Mouse (Mus musculus): Measurements from ENCODE around the gene Pomc. TPM values are rescaled to one million over a fixed set of nuclear protein-coding genes. Genes with fewer than 3 reads are reported as not detected.
A peak's percentile ranks its signal among the peaks of the same experiment; 100 is the strongest.

Gene Pomc
- total and polyA plus RNA-seq, 3 experiments, result 0.36 to 0.50 (median 0.37) TPM

GRCm38 (mm10) chr12:4007766-4008165, 53.0 kb downstream of the Pomc start:
- peaks cover 7% of the 10 kb centered on the region; the same call in 1 of the 2 replicates for H3K36me3 ChIP-seq (ENCODE audit: control insufficient read depth, insufficient read depth, low read length)
- no peaks in the 10 kb centered on the region for H3K79me2 ChIP-seq (replicated peaks; ENCODE audit: control insufficient read depth, insufficient read depth, low read length)
- H3K27ac ChIP-seq, result peak overlapping the region; percentile 84
- peaks cover 21% of the 10 kb centered on the region for H3K4me1 ChIP-seq (ENCODE audit: control insufficient read depth, insufficient read depth, low read length)
- H3K4me3 ChIP-seq, result no peak overlapping the region
- WGBS, result 35% methylated on average over 4 of the region's 4 CpGs
- no peak for TF ChIP-seq POLR2A (IDR thresholded peaks at IDR 0.05; ENCODE audit: insufficient read depth, low read depth, low read length)
- no peak for TF ChIP-seq EP300 (IDR thresholded peaks at IDR 0.05; ENCODE audit: insufficient read depth, low read depth, low read length)
- no peak for TF ChIP-seq CTCF (IDR thresholded peaks at IDR 0.05)
- DNase-seq, result peak in 1 of 2 experiments; percentile 34
- intact Hi-C loops (cut with DNase I), result loop anchor here (2.0 kb wide), 2 partner anchors 13 to 31 kb away; partner anchors contain the start of gene Efr3b
- H3K9ac ChIP-seq (ENCODE audit: low read depth, low read length), result no peak overlapping the region
- H3K27me3 ChIP-seq (ENCODE audit: control insufficient read depth, insufficient read depth, low read length), result no peaks in the 10 kb centered on the region

- TF ChIP-seq EP300 (IDR thresholded peaks at IDR 0.05; ENCODE audit: insufficient read depth, low read depth, low read length), result no peak
- no peak for TF ChIP-seq POLR2A (IDR thresholded peaks at IDR 0.05; ENCODE audit: insufficient read depth, low read depth, low read length)
- TF ChIP-seq CTCF (IDR thresholded peaks at IDR 0.05), result no peak
- no peaks in the 10 kb centered on the region for H3K79me2 ChIP-seq (replicated peaks; ENCODE audit: control insufficient read depth, insufficient read depth, low read length)
- intact Hi-C loops (cut with DNase I), result no loop called here
- H3K27ac ChIP-seq, result peak overlapping the region; percentile 84
- 82% methylated on average over 12 of the region's 12 CpGs for WGBS
- H3K36me3 ChIP-seq (ENCODE audit: control insufficient read depth, insufficient read depth, low read length), result peaks cover 7% of the 10 kb centered on the region; the same call in 1 of the 2 replicates
- no peak overlapping the region for H3K4me3 ChIP-seq
- no peak overlapping the region for H3K9ac ChIP-seq (ENCODE audit: low read depth, low read length)
- H3K27me3 ChIP-seq (ENCODE audit: control insufficient read depth, insufficient read depth, low read length), result no peaks in the 10 kb centered on the region
- peak in 1 of 2 experiments; percentile 1 for DNase-seq
- peaks cover 21% of the 10 kb centered on the region for H3K4me1 ChIP-seq (ENCODE audit: control insufficient read depth, insufficient read depth, low read length)
Observed at GRCm38 (mm10) chr12:4008731-4009130, 54.0 kb downstream of the Pomc start.

Other genes with a start within 250 kb of the Pomc start
- gene Dnmt3a, start 148.9 kb upstream of the Pomc start, total RNA-seq (2021), result 10 to 100 TPM; 50.9 to 56.0 TPM
- gene Dnmt3a, start 148.9 kb upstream of the Pomc start, polyA plus RNA-seq (2012; rRNA removed), result 13.6 and 22.4 TPM in 2 replicates
- gene Efr3b, start 84.0 kb downstream of the Pomc start, total RNA-seq (2021), result 1 to 10 TPM; 5.3 to 6.4 TPM
- gene Efr3b, start 84.0 kb downstream of the Pomc start, polyA plus RNA-seq (2012; rRNA removed), result 9.9 and 11.1 TPM in 2 replicates
- 1 to 10 TPM; 8.3 to 9.7 TPM for gene Dnajc27, start 127.6 kb downstream of the Pomc start, total RNA-seq (2021)
- gene Dnajc27, start 127.6 kb downstream of the Pomc start, polyA plus RNA-seq (2012; rRNA removed), result 7.0 and 14.0 TPM in 2 replicates
- 1 to 10 TPM; 3.4 to 4.3 TPM for gene Adcy3, start 178.2 kb downstream of the Pomc start, total RNA-seq (2021)
- 4.7 and 4.8 TPM in 2 replicates for gene Adcy3, start 178.2 kb downstream of the Pomc start, polyA plus RNA-seq (2012; rRNA removed)